Mouse (Mus musculus) limb, embryonic 13.5 days (tissue): ENCODE data around the gene Olfr530. TPM values are rescaled to one million over a fixed set of nuclear protein-coding genes. Genes with fewer than 3 reads are reported as not detected.

Source experiments
- ATAC-seq: fragments of 200-750 bp; cut with Nextera tagmentation; 2 replicates; pipeline ENCODE4 v1.8.0; 2017; ENCODE audit warnings: low read depth, moderate number of reproducible peaks, moderate TSS enrichment; ENCODE audit not compliant: low FRiP score
- H3K27ac ChIP-seq: fragments of 300-500 bp; sonication (generic); 2 replicates; pipeline ENCODE4 v1.5.1; 2015; ENCODE audit warnings: inconsistent platforms, mild to moderate bottlenecking, moderate library complexity
- H3K27me3 ChIP-seq: fragments of 300-500 bp; sonication (generic); 2 replicates; pipeline ENCODE4 v1.6.1; 2015; ENCODE audit warnings: mild to moderate bottlenecking, inconsistent platforms
- H3K36me3 ChIP-seq: fragments of 300-500 bp; sonication (generic); 2 replicates; pipeline ENCODE4 v1.6.1; 2015; ENCODE audit warnings: inconsistent platforms, mild to moderate bottlenecking, moderate library complexity
- H3K4me1 ChIP-seq: fragments of 300-500 bp; sonication (generic); 2 replicates; pipeline ENCODE4 v1.6.1; 2015; ENCODE audit warnings: inconsistent platforms
- H3K4me2 ChIP-seq: fragments of 300-500 bp; sonication (generic); replicated peaks from 2 replicates; pipeline ENCODE4 v1.6.1; 2015; ENCODE audit warnings: inconsistent platforms, mild to moderate bottlenecking, moderate library complexity
- H3K4me3 ChIP-seq: fragments of 300-500 bp; sonication (generic); 2 replicates; pipeline ENCODE4 v1.5.1; 2015; ENCODE audit warnings: moderate library complexity, mild to moderate bottlenecking, inconsistent platforms
- H3K9ac ChIP-seq: fragments of 300-500 bp; sonication (generic); 2 replicates; pipeline ENCODE4 v1.6.1; 2015; ENCODE audit warnings: mild to moderate bottlenecking, inconsistent platforms
- H3K9me3 ChIP-seq: fragments of 300-500 bp; sonication (generic); 2 replicates; pipeline ENCODE4 v1.6.1; 2016; ENCODE audit warnings: inconsistent platforms
- whole genome bisulfite sequencing: fragments of 180-500 bp; shearing (Covaris S2); methylation state at CpG from one replicate; pipeline ENCODE4 v1.1.7; 2015; 5-methylcytosine and 5-hydroxymethylcytosine counted together
- polyA plus RNA-seq: library from polyadenylated mRNA; unstranded; fragments of >200 nt; fragmentation: Nextera tagmentation; extraction: Ambion mirVana; gene quantifications from 2 replicates; pipeline ENCODE4 v1.2.1, GENCODE M21; 2015

Gene Olfr530
- not detected in 2 replicates for polyA plus RNA-seq

DNA sequence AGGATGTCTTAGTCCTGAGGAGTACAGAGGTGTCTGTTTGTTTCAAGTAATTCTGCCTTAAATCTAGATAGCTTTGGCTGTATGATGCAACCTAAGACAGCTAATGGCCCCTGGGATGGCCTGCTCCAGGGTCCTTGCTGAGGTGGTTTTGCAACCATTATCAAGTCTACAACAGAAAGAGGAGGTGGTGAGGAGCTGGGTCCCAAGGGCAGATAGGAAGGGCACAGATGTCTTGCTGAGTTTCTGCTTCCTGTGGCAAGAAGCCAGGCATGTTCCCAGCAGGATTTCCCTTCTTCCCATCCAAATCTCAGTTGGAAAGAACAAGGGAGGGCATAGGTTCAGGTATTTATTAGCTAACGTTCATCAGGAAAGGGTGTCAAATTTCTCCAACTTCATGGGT is at the start of gene Olfr530:
Olfr530 (minus strand) TSS at position 101 of the 400 bp plus-strand sequence.
- H3K4me3 ChIP-seq = no peak within 1 kb of the TSS
- ATAC-seq = no peak
- WGBS = 17% methylated on average over 1 of the region's 1 CpGs
- no peaks in the 10 kb centered on the region for H3K4me1 ChIP-seq
- no peak within 1 kb of the TSS for H3K4me2 ChIP-seq
- no peaks in the 10 kb centered on the region for H3K36me3 ChIP-seq
- H3K27ac ChIP-seq = no peak within 1 kb of the TSS
- no peaks in the 10 kb centered on the region for H3K9me3 ChIP-seq
- H3K9ac ChIP-seq = no peak within 1 kb of the TSS
- no peaks in the 10 kb centered on the region for H3K27me3 ChIP-seq

DNA sequence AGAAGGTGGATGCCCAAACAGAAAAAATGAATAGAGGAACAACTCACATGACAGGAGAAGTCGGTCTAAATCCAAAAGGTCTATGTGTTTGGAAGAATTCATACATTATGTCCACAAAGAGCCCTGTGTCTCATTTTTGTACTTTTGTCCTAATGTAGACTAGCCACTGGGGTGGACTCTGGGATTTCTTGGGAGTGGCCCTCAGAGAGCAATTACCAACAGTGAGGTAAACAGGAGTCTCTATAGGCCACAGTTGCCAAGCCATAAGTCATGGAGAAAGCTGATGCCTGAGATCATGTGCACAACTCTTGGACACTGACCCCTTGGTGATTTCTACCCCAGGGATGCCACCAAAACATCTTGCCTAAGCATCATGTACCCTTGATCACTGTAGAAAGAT is 45.4 kb upstream of the Olfr530 start, which contains the start of gene Olfr532:
Olfr532 (minus strand) TSS at position 101 of the 400 bp plus-strand sequence.
- no peak within 1 kb of the TSS for H3K9ac ChIP-seq
- 97% methylated on average over 1 of the region's 1 CpGs for WGBS
- ATAC-seq = no peak

DNA sequence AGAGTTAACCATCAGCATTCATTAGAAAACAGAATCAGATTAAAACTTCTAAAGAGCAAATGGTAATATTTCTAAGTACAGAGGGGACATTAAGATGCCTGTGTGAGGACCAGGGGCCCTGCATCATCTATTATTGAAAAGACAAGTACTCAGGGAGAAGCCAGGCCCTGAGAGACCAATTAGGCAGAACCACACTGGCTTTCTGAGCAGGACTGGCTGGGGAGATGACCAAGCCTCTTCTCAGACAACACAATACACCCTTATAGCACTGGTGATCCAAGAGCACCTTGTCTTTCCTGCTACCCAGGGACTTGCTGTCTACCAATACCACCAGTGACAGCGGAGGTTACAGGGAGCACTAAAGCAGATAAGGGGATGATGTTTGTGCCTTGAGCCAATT is 26.7 kb upstream of the Olfr530 start, which contains the start of gene Olfr531:
Olfr531 (minus strand) TSS at position 101 of the 400 bp plus-strand sequence.
- Histone ChIP-seq H3K4me3 (no peak within 1 kb of the TSS), H3K4me1 (no peaks in the 10 kb centered on the region), H3K27ac (no peak within 1 kb of the TSS), H3K9me3 (no peaks in the 10 kb centered on the region), H3K27me3 (no peaks in the 10 kb centered on the region), H3K36me3 (no peaks in the 10 kb centered on the region), H3K4me2 (no peak within 1 kb of the TSS), H3K9ac (no peak within 1 kb of the TSS)
- WGBS = 79% methylated on average over 1 of the region's 1 CpGs
- ATAC-seq = no peak

More for the DNA sequence above, 45.4 kb upstream of the Olfr530 start, which contains the start of gene Olfr532:
- Histone ChIP-seq H3K4me3 (no peak within 1 kb of the TSS), H3K4me2 (no peak within 1 kb of the TSS), H3K27ac (no peak within 1 kb of the TSS), H3K9me3 (no peaks in the 10 kb centered on the region), H3K4me1 (no peaks in the 10 kb centered on the region), H3K27me3 (no peaks in the 10 kb centered on the region), H3K36me3 (no peaks in the 10 kb centered on the region)

DNA sequence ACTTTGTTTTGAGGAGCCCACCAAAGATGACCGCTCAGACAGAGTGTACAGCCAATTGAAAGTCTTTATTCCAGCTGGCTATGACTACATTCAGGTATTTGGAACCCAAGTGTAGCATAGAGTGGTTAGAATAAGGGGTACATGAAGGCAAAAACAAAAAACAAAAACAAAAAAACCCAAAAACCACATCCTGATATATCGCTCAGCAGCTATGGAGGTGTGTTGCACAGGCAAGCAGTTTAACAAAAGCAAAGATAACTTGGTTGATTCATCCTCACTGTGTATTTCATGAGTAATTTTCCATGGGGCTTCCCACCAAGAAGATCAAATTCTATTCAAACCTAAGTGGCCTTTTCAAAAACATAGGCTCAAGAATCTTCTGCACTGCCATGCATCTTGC is 780 bp upstream of the Olfr530 start:
- Histone ChIP-seq H3K36me3 (no peaks in the 10 kb centered on the region), H3K9ac (no peak overlapping the region), H3K4me2 (no peak overlapping the region), H3K27ac (no peak overlapping the region), H3K9me3 (no peaks in the 10 kb centered on the region), H3K4me1 (no peaks in the 10 kb centered on the region), H3K27me3 (no peaks in the 10 kb centered on the region), H3K4me3 (no peak overlapping the region)
- no peak for ATAC-seq
- 98% methylated on average over 2 of the region's 2 CpGs for WGBS

DNA sequence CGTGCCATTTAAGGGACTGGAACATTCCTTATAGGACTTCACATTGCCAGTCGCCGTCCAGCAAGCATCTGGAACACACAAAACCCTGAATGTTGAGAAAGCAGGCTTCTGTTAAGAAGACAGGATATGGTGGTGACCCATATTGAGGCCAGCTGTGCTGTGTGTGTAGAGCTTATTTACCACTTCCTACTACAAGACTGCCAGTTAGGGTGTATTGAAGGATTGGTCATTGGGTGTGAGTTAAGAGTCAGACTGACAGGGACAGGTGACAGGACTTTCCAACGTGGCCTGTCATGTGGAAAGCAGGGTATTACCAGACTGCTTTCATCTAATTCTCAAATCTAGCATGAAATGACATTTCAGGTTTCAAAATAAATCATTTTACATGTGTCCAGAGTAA is 1.8 kb downstream of the Olfr530 start:
- H3K36me3 ChIP-seq = no peaks in the 10 kb centered on the region
- no peak overlapping the region for H3K9ac ChIP-seq
- H3K4me2 ChIP-seq = no peak overlapping the region
- H3K4me3 ChIP-seq = no peak overlapping the region
- no peak for ATAC-seq
- no peaks in the 10 kb centered on the region for H3K4me1 ChIP-seq
- no peaks in the 10 kb centered on the region for H3K9me3 ChIP-seq
- 66% methylated on average over 4 of the region's 4 CpGs for WGBS
- H3K27me3 ChIP-seq = no peaks in the 10 kb centered on the region
- no peak overlapping the region for H3K27ac ChIP-seq

DNA sequence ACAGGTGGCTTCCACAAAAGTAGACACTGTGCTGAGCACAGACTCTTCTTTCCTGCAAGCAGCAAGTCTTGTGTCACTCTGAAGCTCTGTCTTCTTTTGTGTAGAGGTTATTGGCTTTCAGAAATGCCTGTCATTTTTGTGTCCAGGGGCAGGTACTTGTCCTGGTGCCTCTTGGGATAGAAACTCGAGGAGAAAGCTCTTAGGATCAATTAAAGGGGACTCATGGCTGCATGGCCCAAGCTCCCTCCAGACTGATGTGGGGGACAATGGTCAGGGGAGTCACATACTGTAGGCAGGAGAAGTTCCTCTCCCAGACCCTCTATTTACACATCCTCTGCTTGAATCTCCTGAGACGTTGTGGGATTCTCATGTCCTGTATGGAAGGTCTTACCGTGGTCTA is 14.6 kb downstream of the Olfr530 start, which contains the start of gene Olfr60:
Olfr60 (minus strand) TSS at position 101 of the 400 bp plus-strand sequence.
- no peak within 1 kb of the TSS for H3K9ac ChIP-seq
- H3K4me3 ChIP-seq = no peak within 1 kb of the TSS
- no peak within 1 kb of the TSS for H3K4me2 ChIP-seq
- H3K27me3 ChIP-seq = no peaks in the 10 kb centered on the region
- no peak within 1 kb of the TSS for H3K27ac ChIP-seq
- ATAC-seq = no peak
- WGBS = 60% methylated on average over 3 of the region's 3 CpGs
- no peaks in the 10 kb centered on the region for H3K9me3 ChIP-seq
- H3K36me3 ChIP-seq = no peaks in the 10 kb centered on the region
- no peaks in the 10 kb centered on the region for H3K4me1 ChIP-seq

DNA sequence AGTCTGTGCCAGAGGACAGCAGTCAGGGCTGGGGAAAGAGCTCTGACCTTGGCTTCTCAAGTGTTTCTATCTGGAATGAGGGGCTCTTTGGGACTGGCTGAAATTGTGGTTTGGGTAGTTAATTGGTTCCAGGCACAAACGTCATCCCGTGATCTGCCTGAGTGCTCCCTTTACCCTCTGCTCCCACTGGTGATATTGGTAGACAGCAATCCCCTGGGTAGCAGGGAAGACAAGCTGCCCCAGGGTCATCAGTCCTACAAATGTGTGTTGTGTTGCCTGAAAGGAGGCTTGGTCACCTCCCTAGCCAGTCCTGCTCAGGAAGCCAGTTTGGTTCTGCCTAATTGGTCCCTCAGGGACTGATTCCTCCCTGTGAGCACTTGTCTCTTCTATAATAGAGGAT is 42.4 kb downstream of the Olfr530 start, which contains the start of gene Olfr527:
Olfr527 (plus strand) TSS at position 301 of the 400 bp plus-strand sequence.
- Histone ChIP-seq H3K9ac (no peak within 1 kb of the TSS), H3K9me3 (no peaks in the 10 kb centered on the region), H3K4me2 (no peak within 1 kb of the TSS), H3K27me3 (no peaks in the 10 kb centered on the region), H3K36me3 (no peaks in the 10 kb centered on the region), H3K4me1 (no peaks in the 10 kb centered on the region), H3K4me3 (no peak within 1 kb of the TSS), H3K27ac (no peak within 1 kb of the TSS)
- WGBS = 60% methylated on average over 2 of the region's 2 CpGs
- ATAC-seq = no peak

DNA sequence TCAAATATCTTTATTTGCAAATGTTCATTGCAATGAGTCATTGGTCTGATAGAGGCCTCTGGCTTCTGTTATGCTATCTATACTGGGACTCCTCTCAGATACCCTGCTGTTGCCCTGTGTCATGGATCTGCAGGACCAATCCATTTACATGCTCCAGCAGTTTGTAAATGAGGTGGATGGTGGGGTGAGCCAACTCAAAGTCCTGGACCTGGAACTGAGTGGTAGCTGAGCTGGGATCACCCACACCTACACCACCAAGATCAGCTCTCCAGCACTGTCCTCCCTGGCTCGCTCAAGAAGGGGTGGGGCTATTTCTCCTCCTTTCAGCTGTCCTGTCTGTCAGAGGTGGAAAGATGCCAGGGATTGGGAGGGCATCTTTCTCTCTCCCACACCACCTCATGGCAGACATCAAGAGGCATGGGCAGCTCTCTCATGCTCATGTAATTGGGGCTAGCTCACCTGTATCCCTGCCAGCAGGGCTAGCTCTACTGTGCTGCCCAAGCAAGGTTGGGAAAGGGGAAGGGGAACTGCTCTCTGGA is 46.3 kb downstream of the Olfr530 start:
- Histone ChIP-seq H3K4me1 (no peaks in the 10 kb centered on the region), H3K9me3 (no peaks in the 10 kb centered on the region), H3K36me3 (no peaks in the 10 kb centered on the region), H3K27me3 (no peaks in the 10 kb centered on the region), H3K4me2 (no peak overlapping the region), H3K4me3 (no peak overlapping the region), H3K9ac (no peak overlapping the region), H3K27ac (no peak overlapping the region)
- no peak for ATAC-seq
- WGBS = 56% methylated on average over 1 of the region's 1 CpGs

Other genes starting within 250 kb of the Olfr530 start
- gene Mtg1, start 238.8 kb downstream of the Olfr530 start, polyA plus RNA-seq = 22.7 and 23.6 TPM in 2 replicates
- gene Sprn, start 221.5 kb downstream of the Olfr530 start, polyA plus RNA-seq = 0.17 and 0.23 TPM in 2 replicates
- gene Olfr522, start 211.6 kb downstream of the Olfr530 start, polyA plus RNA-seq = not detected in 2 replicates
- not detected in 2 replicates for gene Olfr523, start 203.1 kb downstream of the Olfr530 start, polyA plus RNA-seq
- gene Olfr524, start 170.4 kb downstream of the Olfr530 start, polyA plus RNA-seq = not detected in 2 replicates
- 0.04 and 0.15 TPM in 2 replicates for gene Cd163l1, start 158.1 kb downstream of the Olfr530 start, polyA plus RNA-seq
- not detected in 2 replicates for gene 5830411N06Rik, start 129.0 kb downstream of the Olfr530 start, polyA plus RNA-seq
- not detected in 2 replicates for gene Olfr525, start 55.5 kb downstream of the Olfr530 start, polyA plus RNA-seq
- not detected in 2 replicates for gene Olfr527, start 42.3 kb downstream of the Olfr530 start, polyA plus RNA-seq
- gene Olfr60, start 14.7 kb downstream of the Olfr530 start, polyA plus RNA-seq = not detected in 2 replicates
- gene Olfr531, start 26.6 kb upstream of the Olfr530 start, polyA plus RNA-seq = not detected in 2 replicates
- not detected in 2 replicates for gene Olfr532, start 45.3 kb upstream of the Olfr530 start, polyA plus RNA-seq
- not detected in 2 replicates for gene Olfr533, start 87.0 kb upstream of the Olfr530 start, polyA plus RNA-seq
- gene Olfr535, start 107.9 kb upstream of the Olfr530 start, polyA plus RNA-seq = not detected in 2 replicates
- gene Olfr536, start 131.1 kb upstream of the Olfr530 start, polyA plus RNA-seq = not detected in 2 replicates
- gene Olfr538, start 191.6 kb upstream of the Olfr530 start, polyA plus RNA-seq = not detected in 2 replicates
- gene Olfr46, start 224.9 kb upstream of the Olfr530 start, polyA plus RNA-seq = 0.03 TPM in 1 of 2 replicates, not detected in the other